16 mouse cellular contexts compared by ENCODE assay signal in the genomic region with DNA sequence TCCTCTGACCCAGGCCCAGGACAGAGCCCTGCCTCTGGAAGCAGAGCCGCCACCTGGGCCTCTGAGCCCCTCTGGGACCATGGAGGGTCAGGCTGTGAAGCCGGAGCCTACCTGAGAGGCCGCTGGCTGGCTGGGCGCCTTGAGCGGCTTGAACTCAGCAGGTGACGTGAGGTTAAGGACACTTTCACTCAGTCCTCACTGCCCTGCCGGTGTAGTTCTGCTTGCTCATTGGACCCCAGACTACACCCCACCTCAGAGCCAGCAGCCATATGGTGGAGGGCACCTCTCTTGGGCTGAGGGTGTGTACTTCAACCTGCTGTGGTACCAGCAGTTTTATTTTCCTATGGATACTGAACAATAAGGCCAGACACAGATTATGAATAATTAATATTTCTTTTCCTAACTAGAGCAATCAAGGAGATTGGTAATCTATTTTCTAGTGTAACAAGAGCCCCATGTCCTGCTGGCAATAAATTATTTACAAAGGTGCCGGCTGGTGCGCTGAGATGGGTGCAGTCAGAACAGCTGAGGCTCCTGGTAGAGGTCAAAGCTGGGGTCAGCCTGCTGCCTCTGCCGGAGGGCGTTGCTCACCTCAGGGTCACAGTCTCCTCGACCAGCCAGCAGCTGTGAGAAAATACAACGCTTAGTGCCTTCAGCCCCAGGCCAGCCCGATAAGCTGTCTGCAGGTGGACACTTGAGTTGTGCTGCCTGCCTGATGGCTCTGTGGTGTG. TPM values are rescaled to one million over a fixed set of nuclear protein-coding genes. Genes with fewer than 3 reads are reported as not detected.
A peak's percentile ranks its signal among the peaks of the same experiment; 100 is the strongest.
DNase-seq lines count a peak whose midpoint lies in the region; ATAC-seq and TF ChIP-seq lines count a peak whose summit lies in the region.
"Had no signal": no experiment of that assay in that cellular context is flagged by ENCODE, and none has a peak within 500 bp of the region (broad histone marks: within the 10 kb centered on the region; RNA-seq: fewer than 3 reads in every experiment).

No protein-coding gene starts in this region.

- H3K9ac ChIP-seq in liver, embryonic 11.5 days (ENCODE audit: low read depth, low read length), result no peak overlapping the region
- no peak overlapping the region for H3K9ac ChIP-seq in liver, embryonic 12.5 days
- no peak overlapping the region for H3K9ac ChIP-seq in embryonic facial prominence, embryonic 14.5 days (ENCODE audit: low read depth, low read length)
- H3K9ac ChIP-seq in kidney, embryonic 16.5 days (replicated peaks; ENCODE audit: low read length), result no peak overlapping the region
- no peak overlapping the region for H3K9ac ChIP-seq in neural tube, embryonic 11.5 days (ENCODE audit: low read length)
- no peak overlapping the region for H3K9ac ChIP-seq in forebrain, postnatal 0 days
- H3K9ac ChIP-seq: embryonic facial prominence, embryonic 12.5 days; forebrain, embryonic 13.5 days; limb, embryonic 15.5 days; stomach, embryonic 15.5 days had no signal

- no peak overlapping the region for H3K4me3 ChIP-seq in liver, embryonic 11.5 days (ENCODE audit: low read depth, low read length)
- H3K4me3 ChIP-seq in liver, embryonic 12.5 days, result no peak overlapping the region
- H3K4me3 ChIP-seq in embryonic facial prominence, embryonic 14.5 days (ENCODE audit: low read depth, low read length), result no peak overlapping the region
- H3K4me3 ChIP-seq in kidney, embryonic 16.5 days (ENCODE audit: low read length), result no peak overlapping the region
- no peak overlapping the region for H3K4me3 ChIP-seq in neural tube, embryonic 11.5 days (ENCODE audit: low read depth, low read length)
- H3K4me3 ChIP-seq in forebrain, postnatal 0 days (ENCODE audit: low read depth, low read length), result no peak overlapping the region
- H3K4me3 ChIP-seq: embryonic facial prominence, embryonic 12.5 days; forebrain, embryonic 13.5 days; limb, embryonic 15.5 days; stomach, embryonic 15.5 days had no signal

- no peaks in the 10 kb centered on the region for H3K9me3 ChIP-seq in liver, embryonic 11.5 days (ENCODE audit: control insufficient read depth, low read length)
- H3K9me3 ChIP-seq in liver, embryonic 12.5 days (replicated peaks), result no peaks in the 10 kb centered on the region
- no peaks in the 10 kb centered on the region for H3K9me3 ChIP-seq in embryonic facial prominence, embryonic 14.5 days (ENCODE audit: control insufficient read depth, low read length)
- H3K9me3 ChIP-seq in kidney, embryonic 16.5 days (ENCODE audit: low read length), result no peaks in the 10 kb centered on the region
- H3K9me3 ChIP-seq in neural tube, embryonic 11.5 days (ENCODE audit: control insufficient read depth, low read length), result no peaks in the 10 kb centered on the region
- no peaks in the 10 kb centered on the region for H3K9me3 ChIP-seq in forebrain, postnatal 0 days (ENCODE audit: low read length)
- H3K9me3 ChIP-seq: embryonic facial prominence, embryonic 12.5 days; forebrain, embryonic 13.5 days; limb, embryonic 15.5 days; stomach, embryonic 15.5 days had no signal

- H3K27me3 ChIP-seq in liver, embryonic 11.5 days (replicated peaks; ENCODE audit: control insufficient read depth, insufficient read depth, low read length), result no peaks in the 10 kb centered on the region
- H3K27me3 ChIP-seq in liver, embryonic 12.5 days (replicated peaks), result no peaks in the 10 kb centered on the region
- no peaks in the 10 kb centered on the region for H3K27me3 ChIP-seq in embryonic facial prominence, embryonic 14.5 days (replicated peaks; ENCODE audit: control insufficient read depth, insufficient read depth, low read length)
- no peaks in the 10 kb centered on the region for H3K27me3 ChIP-seq in kidney, embryonic 16.5 days (ENCODE audit: insufficient read depth, low read length)
- H3K27me3 ChIP-seq in neural tube, embryonic 11.5 days (ENCODE audit: control insufficient read depth, insufficient read depth, low read length), result no peaks in the 10 kb centered on the region
- H3K27me3 ChIP-seq in forebrain, postnatal 0 days (ENCODE audit: insufficient read depth, low read length), result no peaks in the 10 kb centered on the region
- H3K27me3 ChIP-seq: embryonic facial prominence, embryonic 12.5 days; forebrain, embryonic 13.5 days; limb, embryonic 15.5 days; stomach, embryonic 15.5 days had no signal

- TF ChIP-seq CTCF in forebrain, postnatal 0 days (IDR thresholded peaks at IDR 0.05; ENCODE audit: low read depth), result no peak

- no peak for DNase-seq in liver, embryonic 11.5 days (ENCODE audit: low spot score)
- DNase-seq in embryonic facial prominence, embryonic 14.5 days (ENCODE audit: low spot score), result no peak
- peak; percentile 51 for DNase-seq in neural tube, embryonic 11.5 days (ENCODE audit: low spot score)
- DNase-seq in forebrain, postnatal 0 days, result no peak
- DNase-seq in frontal cortex, adult 2 months (ENCODE audit: extremely low spot score in 1 of 2, low spot score in 1 of 2), result no peak
- no peak for DNase-seq in c-Kit-positive CD71-positive TER-119-positive erythroid progenitor cells, embryonic 14.5 days (ENCODE audit: low spot score)
- DNase-seq: adrenal gland, postnatal 14 days; gastrocnemius, postnatal 36 days; right cerebral cortex, postnatal 25 days had no signal

- H3K4me1 ChIP-seq in liver, embryonic 11.5 days (replicated peaks; ENCODE audit: control insufficient read depth, insufficient read depth, low read length), result no peaks in the 10 kb centered on the region
- no peaks in the 10 kb centered on the region for H3K4me1 ChIP-seq in liver, embryonic 12.5 days
- H3K4me1 ChIP-seq in embryonic facial prominence, embryonic 14.5 days (ENCODE audit: control insufficient read depth, insufficient read depth, low read length), result no peaks in the 10 kb centered on the region
- H3K4me1 ChIP-seq in kidney, embryonic 16.5 days (ENCODE audit: insufficient read depth, low read length), result peaks cover 4% of the 10 kb centered on the region; the same call in 1 of the 2 replicates
- no peaks in the 10 kb centered on the region for H3K4me1 ChIP-seq in neural tube, embryonic 11.5 days (ENCODE audit: control insufficient read depth, insufficient read depth, low read length)
- no peaks in the 10 kb centered on the region for H3K4me1 ChIP-seq in forebrain, postnatal 0 days (ENCODE audit: insufficient read depth)
- H3K4me1 ChIP-seq: embryonic facial prominence, embryonic 12.5 days; forebrain, embryonic 13.5 days; limb, embryonic 15.5 days; stomach, embryonic 15.5 days had no signal

- H3K27ac ChIP-seq in liver, embryonic 11.5 days (ENCODE audit: low read depth, low read length), result no peak overlapping the region
- H3K27ac ChIP-seq in liver, embryonic 12.5 days, result no peak overlapping the region
- H3K27ac ChIP-seq in embryonic facial prominence, embryonic 14.5 days (replicated peaks; ENCODE audit: low read depth, low read length), result no peak overlapping the region
- peak overlapping the region; percentile 54; the same call in 1 of the 2 replicates for H3K27ac ChIP-seq in kidney, embryonic 16.5 days (ENCODE audit: low read length)
- peak overlapping the region; percentile 64; the same call in 1 of the 2 replicates for H3K27ac ChIP-seq in neural tube, embryonic 11.5 days (ENCODE audit: low read depth, low read length)
- no peak overlapping the region for H3K27ac ChIP-seq in forebrain, postnatal 0 days (ENCODE audit: low read depth, low read length)
- H3K27ac ChIP-seq: embryonic facial prominence, embryonic 12.5 days; forebrain, embryonic 13.5 days; limb, embryonic 15.5 days; macrophage; stomach, embryonic 15.5 days had no signal

- WGBS in liver, embryonic 11.5 days, result 80% methylated on average over 14 of the region's 14 CpGs
- WGBS in liver, embryonic 12.5 days (ENCODE audit: insufficient replicate concordance), result 87% methylated on average over 14 of the region's 14 CpGs
- 68% methylated on average over 14 of the region's 14 CpGs for WGBS in embryonic facial prominence, embryonic 14.5 days
- 51% methylated on average over 14 of the region's 14 CpGs for WGBS in kidney, embryonic 16.5 days
- WGBS in neural tube, embryonic 11.5 days, result 72% methylated on average over 14 of the region's 14 CpGs
- WGBS in forebrain, postnatal 0 days, result 92% methylated on average over 14 of the region's 14 CpGs

- 0 out of 2 replicates have a peak, but pooled peaks have one; percentile 10 for ATAC-seq in liver, embryonic 11.5 days (replicated peaks; ENCODE audit: low FRiP score)
- no peak for ATAC-seq in liver, embryonic 12.5 days
- ATAC-seq in embryonic facial prominence, embryonic 14.5 days (ENCODE audit: low read depth), result 0 out of 2 replicates have a peak, but pooled peaks have one; percentile 44
- peak; percentile 83 for ATAC-seq in kidney, embryonic 16.5 days (ENCODE audit: low FRiP score, low TSS enrichment)
- no peak; the same call in 1 of the 2 replicates for ATAC-seq in neural tube, embryonic 11.5 days (ENCODE audit: insufficient read depth, low FRiP score, low TSS enrichment)
- ATAC-seq in forebrain, postnatal 0 days, result no peak
- ATAC-seq: forebrain, embryonic 13.5 days had no signal

- H3K4me2 ChIP-seq in liver, embryonic 11.5 days, result no peak overlapping the region
- no peak overlapping the region for H3K4me2 ChIP-seq in liver, embryonic 12.5 days
- no peak overlapping the region for H3K4me2 ChIP-seq in embryonic facial prominence, embryonic 14.5 days (ENCODE audit: low read depth, low read length)
- no peak overlapping the region for H3K4me2 ChIP-seq in kidney, embryonic 16.5 days (replicated peaks; ENCODE audit: low read depth, low read length)
- H3K4me2 ChIP-seq in neural tube, embryonic 11.5 days (ENCODE audit: low read depth), result no peak overlapping the region
- no peak overlapping the region for H3K4me2 ChIP-seq in forebrain, postnatal 0 days (ENCODE audit: low read depth)
- H3K4me2 ChIP-seq: embryonic facial prominence, embryonic 12.5 days; forebrain, embryonic 13.5 days; limb, embryonic 15.5 days; stomach, embryonic 15.5 days had no signal

- H3K36me3 ChIP-seq in liver, embryonic 11.5 days (ENCODE audit: control insufficient read depth, insufficient read depth, low read length), result peaks cover 40% of the 10 kb centered on the region
- H3K36me3 ChIP-seq in liver, embryonic 12.5 days, result peaks cover 88% of the 10 kb centered on the region
- peaks cover 75% of the 10 kb centered on the region for H3K36me3 ChIP-seq in embryonic facial prominence, embryonic 14.5 days (ENCODE audit: control insufficient read depth, insufficient read depth, low read length)
- H3K36me3 ChIP-seq in kidney, embryonic 16.5 days (ENCODE audit: insufficient read depth, low read length), result peaks cover 69% of the 10 kb centered on the region
- peaks cover 10% of the 10 kb centered on the region for H3K36me3 ChIP-seq in neural tube, embryonic 11.5 days (ENCODE audit: control insufficient read depth, insufficient read depth, low read length)
- H3K36me3 ChIP-seq in forebrain, postnatal 0 days (ENCODE audit: insufficient read depth), result peaks cover 57% of the 10 kb centered on the region

RNA-seq across cellular contexts. Expression of a gene that starts 13.9 kb away (rescaled TPM):
- polyA plus RNA-seq in liver, embryonic 11.5 days (2014; fragmentation: Nextera tagmentation; extraction: Ambion mirVana), result 9.2 and 10.7 TPM in 2 replicates
- 5.8 and 7.6 TPM in 2 replicates for polyA plus RNA-seq in liver, embryonic 12.5 days (2016; fragmentation: Nextera tagmentation; extraction: Ambion mirVana)
- 24.5 and 26.3 TPM in 2 replicates for polyA plus RNA-seq in embryonic facial prominence, embryonic 14.5 days (2014; fragmentation: Nextera tagmentation; extraction: Ambion mirVana)
- 25.8 and 31.7 TPM in 2 replicates for polyA plus RNA-seq in kidney, embryonic 16.5 days (2015; fragmentation: Nextera tagmentation; extraction: Ambion mirVana)
- 26.4 and 29.7 TPM in 2 replicates for polyA plus RNA-seq in neural tube, embryonic 11.5 days (2014; fragmentation: Nextera tagmentation; extraction: Ambion mirVana)
- total RNA-seq in forebrain, postnatal 0 days (2014; rRNA removed), result 54.4 and 94.6 TPM in 2 replicates
- polyA plus RNA-seq in forebrain, postnatal 0 days (2015; fragmentation: Nextera tagmentation; extraction: Ambion mirVana), result 44.8 and 54.3 TPM in 2 replicates
- polyA plus RNA-seq in frontal cortex, adult 2 months (2012; rRNA removed), result 97.9 and 108 TPM in 2 replicates

RNA-seq across cellular contexts. Expression of a gene that starts 14.1 kb away (rescaled TPM):
- polyA plus RNA-seq in liver, embryonic 11.5 days (2014; fragmentation: Nextera tagmentation; extraction: Ambion mirVana), result 16.0 and 18.8 TPM in 2 replicates
- polyA plus RNA-seq in liver, embryonic 12.5 days (2016; fragmentation: Nextera tagmentation; extraction: Ambion mirVana), result 11.3 and 11.8 TPM in 2 replicates
- 19.5 and 21.4 TPM in 2 replicates for polyA plus RNA-seq in embryonic facial prominence, embryonic 14.5 days (2014; fragmentation: Nextera tagmentation; extraction: Ambion mirVana)
- 26.7 and 28.5 TPM in 2 replicates for polyA plus RNA-seq in kidney, embryonic 16.5 days (2015; fragmentation: Nextera tagmentation; extraction: Ambion mirVana)
- polyA plus RNA-seq in neural tube, embryonic 11.5 days (2014; fragmentation: Nextera tagmentation; extraction: Ambion mirVana), result 25.1 and 26.0 TPM in 2 replicates
- total RNA-seq in forebrain, postnatal 0 days (2014; rRNA removed), result 31.9 and 37.3 TPM in 2 replicates
- 10.1 and 14.8 TPM in 2 replicates for polyA plus RNA-seq in forebrain, postnatal 0 days (2015; fragmentation: Nextera tagmentation; extraction: Ambion mirVana)
- 27.4 and 32.1 TPM in 2 replicates for polyA plus RNA-seq in frontal cortex, adult 2 months (2012; rRNA removed)

RNA-seq across cellular contexts. Expression of a gene that starts 32.1 kb away (rescaled TPM):
- polyA plus RNA-seq in liver, embryonic 11.5 days (2014; fragmentation: Nextera tagmentation; extraction: Ambion mirVana), result 2.0 and 2.2 TPM in 2 replicates
- polyA plus RNA-seq in liver, embryonic 12.5 days (2016; fragmentation: Nextera tagmentation; extraction: Ambion mirVana), result 1.4 and 1.8 TPM in 2 replicates
- polyA plus RNA-seq in embryonic facial prominence, embryonic 14.5 days (2014; fragmentation: Nextera tagmentation; extraction: Ambion mirVana), result 4.3 and 4.9 TPM in 2 replicates
- 7.5 and 8.9 TPM in 2 replicates for polyA plus RNA-seq in kidney, embryonic 16.5 days (2015; fragmentation: Nextera tagmentation; extraction: Ambion mirVana)
- polyA plus RNA-seq in neural tube, embryonic 11.5 days (2014; fragmentation: Nextera tagmentation; extraction: Ambion mirVana), result 2.7 and 3.1 TPM in 2 replicates
- total RNA-seq in forebrain, postnatal 0 days (2014; rRNA removed), result 10.2 and 12.2 TPM in 2 replicates
- 11.3 and 14.8 TPM in 2 replicates for polyA plus RNA-seq in forebrain, postnatal 0 days (2015; fragmentation: Nextera tagmentation; extraction: Ambion mirVana)
- polyA plus RNA-seq in frontal cortex, adult 2 months (2012; rRNA removed), result 46.3 and 53.3 TPM in 2 replicates

RNA-seq across cellular contexts. Expression of a gene that starts 43.4 kb away (rescaled TPM):
- 22.8 and 25.0 TPM in 2 replicates for polyA plus RNA-seq in liver, embryonic 11.5 days (2014; fragmentation: Nextera tagmentation; extraction: Ambion mirVana)
- 14.7 and 16.2 TPM in 2 replicates for polyA plus RNA-seq in liver, embryonic 12.5 days (2016; fragmentation: Nextera tagmentation; extraction: Ambion mirVana)
- polyA plus RNA-seq in embryonic facial prominence, embryonic 14.5 days (2014; fragmentation: Nextera tagmentation; extraction: Ambion mirVana), result 31.1 and 36.7 TPM in 2 replicates
- polyA plus RNA-seq in kidney, embryonic 16.5 days (2015; fragmentation: Nextera tagmentation; extraction: Ambion mirVana), result 39.8 and 40.1 TPM in 2 replicates
- polyA plus RNA-seq in neural tube, embryonic 11.5 days (2014; fragmentation: Nextera tagmentation; extraction: Ambion mirVana), result 35.5 and 35.7 TPM in 2 replicates
- total RNA-seq in forebrain, postnatal 0 days (2014; rRNA removed), result 71.7 and 93.2 TPM in 2 replicates
- polyA plus RNA-seq in forebrain, postnatal 0 days (2015; fragmentation: Nextera tagmentation; extraction: Ambion mirVana), result 48.7 and 54.3 TPM in 2 replicates
- 137 and 152 TPM in 2 replicates for polyA plus RNA-seq in frontal cortex, adult 2 months (2012; rRNA removed)

RNA-seq across cellular contexts. Expression of a gene that starts 50.3 kb away (rescaled TPM):
- polyA plus RNA-seq in liver, embryonic 11.5 days (2014; fragmentation: Nextera tagmentation; extraction: Ambion mirVana), result 39.7 and 46.8 TPM in 2 replicates
- polyA plus RNA-seq in liver, embryonic 12.5 days (2016; fragmentation: Nextera tagmentation; extraction: Ambion mirVana), result 27.4 and 32.2 TPM in 2 replicates
- polyA plus RNA-seq in embryonic facial prominence, embryonic 14.5 days (2014; fragmentation: Nextera tagmentation; extraction: Ambion mirVana), result 20.9 and 24.8 TPM in 2 replicates
- polyA plus RNA-seq in kidney, embryonic 16.5 days (2015; fragmentation: Nextera tagmentation; extraction: Ambion mirVana), result 36.6 and 43.8 TPM in 2 replicates
- polyA plus RNA-seq in neural tube, embryonic 11.5 days (2014; fragmentation: Nextera tagmentation; extraction: Ambion mirVana), result 31.3 and 36.7 TPM in 2 replicates
- 5.0 and 5.6 TPM in 2 replicates for total RNA-seq in forebrain, postnatal 0 days (2014; rRNA removed)
- polyA plus RNA-seq in forebrain, postnatal 0 days (2015; fragmentation: Nextera tagmentation; extraction: Ambion mirVana), result 2.6 and 2.7 TPM in 2 replicates
- 3.1 and 4.1 TPM in 2 replicates for polyA plus RNA-seq in frontal cortex, adult 2 months (2012; rRNA removed)

Comparison
In these comparisons a context has a peak if more than half of its experiments do, and no peak if none do; other contexts are left out.
1. ATAC-seq: peak in liver, embryonic 11.5 days (single experiment), embryonic facial prominence, embryonic 14.5 days (single experiment) and kidney, embryonic 16.5 days (single experiment); none in liver, embryonic 12.5 days (single experiment), neural tube, embryonic 11.5 days (single experiment) and forebrain, postnatal 0 days (single experiment).
2. H3K27ac ChIP-seq: peak in kidney, embryonic 16.5 days (single experiment) and neural tube, embryonic 11.5 days (single experiment); none in liver, embryonic 11.5 days (single experiment), liver, embryonic 12.5 days (single experiment), embryonic facial prominence, embryonic 14.5 days (single experiment) and forebrain, postnatal 0 days (single experiment).